Comparison of ENCODE assay signal across 12 mouse cellular contexts in the genomic region with DNA sequence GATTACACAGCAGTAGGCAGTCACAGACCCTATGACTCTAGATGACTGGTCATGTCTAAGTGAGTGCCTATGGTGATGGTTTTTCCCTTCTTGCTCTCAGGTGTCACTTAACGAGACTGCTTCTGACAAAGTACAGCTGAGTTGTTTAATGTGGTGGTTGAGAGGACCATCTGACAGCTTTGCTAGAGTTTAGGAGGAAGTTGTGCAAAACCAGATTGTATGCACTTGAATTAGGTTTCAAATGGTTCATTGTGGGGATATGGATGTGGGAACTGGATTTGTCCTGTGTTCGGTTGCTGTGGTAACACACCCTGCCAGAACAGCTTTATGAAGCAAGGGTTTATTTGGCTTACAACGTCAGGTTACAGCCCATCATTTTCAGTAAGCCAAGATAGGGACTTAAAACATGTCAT.
A peak's percentile ranks its signal among the peaks of the same experiment; 100 is the strongest.
DNase-seq lines count a peak whose midpoint lies in the region; ATAC-seq lines count a peak whose summit lies in the region.
"Had no signal": no experiment of that assay in that cellular context is flagged by ENCODE, and none has a peak within 500 bp of the region (broad histone marks: within the 10 kb centered on the region; RNA-seq: fewer than 3 reads in every experiment).

No protein-coding gene starts in this region.

- H3K4me1 ChIP-seq in lung, embryonic 15.5 days: no peaks in the 10 kb centered on the region
- H3K4me1 ChIP-seq: heart, embryonic 15.5 days; intestine, embryonic 15.5 days; limb, embryonic 15.5 days had no signal

- ATAC-seq in lung, embryonic 15.5 days (ENCODE audit: borderline replicate concordance, extremely low read depth, low FRiP score, low TSS enrichment): peak; percentile 27; the same call in 1 of the 2 replicates
- ATAC-seq: intestine, embryonic 15.5 days had no signal

- WGBS in lung, embryonic 15.5 days: 15% methylated on average over 3 of the region's 3 CpGs

- no peak overlapping the region for H3K4me2 ChIP-seq in lung, embryonic 15.5 days
- H3K4me2 ChIP-seq: heart, embryonic 15.5 days; intestine, embryonic 15.5 days; limb, embryonic 15.5 days had no signal

- H3K36me3 ChIP-seq in lung, embryonic 15.5 days: no peaks in the 10 kb centered on the region
- H3K36me3 ChIP-seq: heart, embryonic 15.5 days; intestine, embryonic 15.5 days; limb, embryonic 15.5 days had no signal

- H3K9ac ChIP-seq in lung, embryonic 15.5 days: no peak overlapping the region
- H3K9ac ChIP-seq: heart, embryonic 15.5 days; intestine, embryonic 15.5 days; limb, embryonic 15.5 days had no signal

- peak; percentile 2 for DNase-seq in embryo, embryonic 11.5 days (ENCODE audit: low read depth, low spot score)
- no peak for DNase-seq in embryo, embryonic 11 days
- DNase-seq in lung, postnatal 4 days: no peak
- DNase-seq in Muller cell, postnatal 12 days (ENCODE audit: inconsistent ontology term): peak; percentile 22
- DNase-seq in layer of hippocampus, adult 18-20 months (ENCODE audit: low spot score in 2 of 2): peak; percentile 10 to 70
- DNase-seq in adrenal gland, postnatal 4 days (ENCODE audit: low spot score in 2 of 2): no peak
- no peak for DNase-seq in frontal cortex, postnatal 10 days (ENCODE audit: low spot score in 2 of 2)
- DNase-seq: kidney, postnatal 25 days had no signal

- H3K27me3 ChIP-seq in lung, embryonic 15.5 days: no peaks in the 10 kb centered on the region
- H3K27me3 ChIP-seq: heart, embryonic 15.5 days; intestine, embryonic 15.5 days; limb, embryonic 15.5 days had no signal

- no peak overlapping the region for H3K4me3 ChIP-seq in lung, embryonic 15.5 days
- H3K4me3 ChIP-seq: heart, embryonic 15.5 days; intestine, embryonic 15.5 days; limb, embryonic 15.5 days had no signal

- no peaks in the 10 kb centered on the region for H3K9me3 ChIP-seq in lung, embryonic 15.5 days
- H3K9me3 ChIP-seq: heart, embryonic 15.5 days; intestine, embryonic 15.5 days; limb, embryonic 15.5 days had no signal

- no peak overlapping the region for H3K27ac ChIP-seq in lung, embryonic 15.5 days
- H3K27ac ChIP-seq: heart, embryonic 15.5 days; intestine, embryonic 15.5 days; limb, embryonic 15.5 days had no signal

Comparison
In these comparisons a context has a peak if more than half of its experiments do, and no peak if none do; other contexts are left out.
1. DNase-seq: peak in embryo, embryonic 11.5 days (single experiment), Muller cell, postnatal 12 days (single experiment) and layer of hippocampus, adult 18-20 months (2 of 2); none in embryo, embryonic 11 days (single experiment), lung, postnatal 4 days (0 of 2), adrenal gland, postnatal 4 days (0 of 2) and frontal cortex, postnatal 10 days (0 of 2).